Mouse (Mus musculus): ENCODE data around the gene Scn10a.

The Scn10a gene

GRCm38 (mm10) chr9:119571411-119571888 is 147.7 kb downstream of the Scn10a start:
- no peak for DNase-seq

DNA sequence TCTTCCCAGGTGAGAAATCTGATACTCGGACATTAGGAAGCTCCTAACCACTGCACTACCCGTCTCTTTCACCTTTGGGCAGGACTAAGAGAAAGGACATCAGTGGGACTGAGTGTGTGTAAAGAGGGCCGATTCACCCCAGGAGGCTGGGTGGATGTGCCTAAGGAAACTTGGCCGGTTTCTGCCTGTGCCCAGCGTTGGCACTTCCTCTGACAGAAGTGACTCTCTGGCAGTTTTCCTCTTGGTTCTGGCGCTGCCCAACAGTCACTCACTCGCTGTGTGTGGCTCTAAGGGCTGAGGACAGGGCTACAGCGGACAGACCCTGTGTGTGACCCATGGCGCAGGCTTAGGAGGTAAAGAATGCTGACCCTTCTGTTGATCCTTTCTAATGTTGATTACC is 148.5 kb downstream of the Scn10a start:
- DNase-seq: no peak

DNA sequence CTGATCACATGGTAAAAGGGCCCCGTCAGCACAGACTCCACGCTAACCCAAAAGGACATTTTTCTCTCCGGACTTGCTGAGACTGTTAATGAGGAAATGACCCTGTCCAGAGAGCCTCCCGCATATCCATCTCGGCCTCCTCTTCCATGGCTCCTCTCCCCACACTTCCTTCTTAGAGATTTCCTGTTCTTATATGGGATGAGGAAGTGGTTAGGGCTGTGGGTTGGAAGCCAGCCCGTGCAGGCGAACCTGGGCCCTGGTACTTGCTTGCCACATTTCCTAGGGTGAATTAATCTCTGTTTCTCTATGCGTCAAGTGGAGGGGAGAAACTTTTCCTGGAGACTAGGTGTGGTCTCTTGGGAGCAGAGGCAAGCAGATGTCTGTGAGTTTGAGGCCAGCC is 150.4 kb downstream of the Scn10a start:
- DNase-seq: no peak

- no peak for DNase-seq
These were observed 151.3 kb downstream of the Scn10a start for GRCm38 (mm10) chr9:119567800-119568199.

DNA sequence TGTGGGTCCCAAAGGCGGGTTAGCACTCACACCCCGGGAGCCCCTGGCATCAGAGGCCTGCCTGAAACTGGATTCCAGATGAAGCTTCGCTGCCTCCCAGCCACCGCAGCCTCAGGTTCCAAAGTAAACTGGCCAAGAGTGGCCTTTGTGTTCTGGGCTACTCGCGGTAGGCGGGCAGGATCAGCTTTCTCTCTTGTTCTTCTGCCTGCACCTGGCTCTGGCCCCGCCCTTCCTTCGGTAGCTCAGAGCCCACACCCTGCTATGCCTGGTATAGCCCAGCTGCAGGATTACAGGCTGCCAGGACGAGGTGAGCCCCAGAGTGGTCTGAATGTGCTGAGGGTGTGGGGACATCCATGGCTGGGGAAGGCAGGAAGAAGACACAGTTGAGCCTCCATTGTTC is 152.9 kb downstream of the Scn10a start:
- DNase-seq: no peak

GRCm38 (mm10) chr9:119564803-119565202 is 154.3 kb downstream of the Scn10a start:
- no peak for DNase-seq

DNA sequence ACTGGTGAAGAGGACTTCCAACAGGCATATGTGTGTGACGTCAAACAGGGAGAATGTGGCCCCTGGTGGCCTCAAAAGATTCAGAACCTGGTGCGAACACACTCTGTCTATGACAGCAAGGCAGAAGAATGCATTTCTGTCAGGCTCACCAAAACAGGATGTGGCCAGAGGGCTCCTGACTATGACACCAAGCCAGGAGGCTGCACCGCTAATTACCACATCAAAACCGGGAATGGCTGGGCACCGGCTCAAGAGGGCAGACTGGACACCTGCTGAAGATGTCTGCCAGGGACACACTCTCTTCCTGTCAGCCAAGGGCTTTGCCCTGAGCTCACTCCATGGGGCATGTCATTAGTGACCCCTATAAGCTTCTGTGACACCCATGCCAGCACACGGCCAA is 155.5 kb downstream of the Scn10a start:
- no peak for DNase-seq

- DNase-seq: no peak
These were observed 156.9 kb downstream of the Scn10a start for GRCm38 (mm10) chr9:119562256-119562655.

GRCm38 (mm10) chr9:119561746-119562145 is 157.4 kb downstream of the Scn10a start:
- no peak for DNase-seq

GRCm38 (mm10) chr9:119559537-119560276 is 159.4 kb downstream of the Scn10a start:
- DNase-seq: no peak
